ENCODE assay signal across 9 mouse cellular contexts in genomic region chr7:121939729-121940128, GRCm38 (mm10). TPM values are rescaled to one million over a fixed set of nuclear protein-coding genes. Genes with fewer than 3 reads are reported as not detected.
A peak's percentile ranks its signal among the peaks of the same experiment; 100 is the strongest.
DNase-seq lines count a peak whose midpoint lies in the region; ATAC-seq lines count a peak whose summit lies in the region.
"Had no signal": no experiment of that assay in that cellular context is flagged by ENCODE, and none has a peak within 500 bp of the region (broad histone marks: within the 10 kb centered on the region; RNA-seq: fewer than 3 reads in every experiment).

No protein-coding gene starts in this region.

- no peaks in the 10 kb centered on the region for H3K9me3 ChIP-seq in embryonic facial prominence, embryonic 14.5 days (ENCODE audit: control insufficient read depth, low read length)
- no peaks in the 10 kb centered on the region for H3K9me3 ChIP-seq in midbrain, embryonic 12.5 days
- H3K9me3 ChIP-seq: limb, embryonic 13.5 days had no signal

- H3K9ac ChIP-seq in embryonic facial prominence, embryonic 14.5 days (ENCODE audit: low read depth, low read length) = no peak overlapping the region
- no peak overlapping the region for H3K9ac ChIP-seq in midbrain, embryonic 12.5 days (replicated peaks)
- H3K9ac ChIP-seq: limb, embryonic 13.5 days had no signal

- H3K36me3 ChIP-seq in embryonic facial prominence, embryonic 14.5 days (ENCODE audit: control insufficient read depth, insufficient read depth, low read length) = peaks cover 27% of the 10 kb centered on the region
- peaks cover 27% of the 10 kb centered on the region for H3K36me3 ChIP-seq in midbrain, embryonic 12.5 days

- H3K4me1 ChIP-seq in embryonic facial prominence, embryonic 14.5 days (ENCODE audit: control insufficient read depth, insufficient read depth, low read length) = peaks cover 12% of the 10 kb centered on the region; the same call in 1 of the 2 replicates
- H3K4me1 ChIP-seq in midbrain, embryonic 12.5 days = 0 out of 2 replicates have a peak, but pooled peaks cover 11% of the 10 kb centered on the region

- H3K27ac ChIP-seq in embryonic facial prominence, embryonic 14.5 days (replicated peaks; ENCODE audit: low read depth, low read length) = no peak overlapping the region
- peak overlapping the region; percentile 36; the same call in 1 of the 2 replicates for H3K27ac ChIP-seq in midbrain, embryonic 12.5 days (replicated peaks)
- H3K27ac ChIP-seq: limb, embryonic 13.5 days had no signal

- no peaks in the 10 kb centered on the region for H3K27me3 ChIP-seq in embryonic facial prominence, embryonic 14.5 days (replicated peaks; ENCODE audit: control insufficient read depth, insufficient read depth, low read length)
- no peaks in the 10 kb centered on the region for H3K27me3 ChIP-seq in midbrain, embryonic 12.5 days
- H3K27me3 ChIP-seq: limb, embryonic 13.5 days had no signal

- peak; percentile 33 for DNase-seq in urinary bladder, postnatal 14 days (ENCODE audit: low spot score)
- DNase-seq in urinary bladder, adult 2 months (ENCODE audit: low spot score) = no peak
- DNase-seq in embryonic facial prominence, embryonic 14.5 days (ENCODE audit: low spot score) = peak; percentile 63
- peak; percentile 90 for DNase-seq in layer of hippocampus, adult 9-11 months
- DNase-seq in testis, postnatal 10 days (ENCODE audit: low spot score) = no peak
- DNase-seq in urinary bladder, postnatal 4 days (ENCODE audit: low spot score in 2 of 2) = no peak
- DNase-seq in heart, adult 9 months (ENCODE audit: low spot score in 2 of 2) = no peak

- no peak overlapping the region for H3K4me3 ChIP-seq in embryonic facial prominence, embryonic 14.5 days (ENCODE audit: low read depth, low read length)
- no peak overlapping the region for H3K4me3 ChIP-seq in midbrain, embryonic 12.5 days
- H3K4me3 ChIP-seq: limb, embryonic 13.5 days had no signal

- no peak overlapping the region for H3K4me2 ChIP-seq in embryonic facial prominence, embryonic 14.5 days (ENCODE audit: low read depth, low read length)
- no peak overlapping the region for H3K4me2 ChIP-seq in midbrain, embryonic 12.5 days (replicated peaks)
- H3K4me2 ChIP-seq: limb, embryonic 13.5 days had no signal

- peak; percentile 48; the same call in 1 of the 2 replicates for ATAC-seq in embryonic facial prominence, embryonic 14.5 days (ENCODE audit: low read depth)
- 0 out of 2 replicates have a peak, but pooled peaks have one; percentile 30 for ATAC-seq in midbrain, embryonic 12.5 days (ENCODE audit: low FRiP score, low read depth)

- 50% methylated on average over 4 of the region's 4 CpGs for WGBS in embryonic facial prominence, embryonic 14.5 days
- WGBS in midbrain, embryonic 12.5 days = 37% methylated on average over 4 of the region's 4 CpGs

RNA-seq across cellular contexts. Expression of gene Cog7, which starts 41.8 kb away (rescaled TPM):
- polyA plus RNA-seq in urinary bladder, adult 2 months (2012; rRNA removed) = 21.8 and 23.7 TPM in 2 replicates
- polyA plus RNA-seq in embryonic facial prominence, embryonic 14.5 days (2014; fragmentation: Nextera tagmentation; extraction: Ambion mirVana) = 11.4 and 14.4 TPM in 2 replicates
- polyA plus RNA-seq in midbrain, embryonic 12.5 days (2016; fragmentation: Nextera tagmentation; extraction: Ambion mirVana) = 20.7 and 21.9 TPM in 2 replicates

Comparison
In these comparisons a context has a peak if more than half of its experiments do, and no peak if none do; other contexts are left out.
1. DNase-seq: peak in urinary bladder, postnatal 14 days (single experiment), embryonic facial prominence, embryonic 14.5 days (single experiment) and layer of hippocampus, adult 9-11 months (single experiment); none in urinary bladder, adult 2 months (single experiment), testis, postnatal 10 days (single experiment), urinary bladder, postnatal 4 days (0 of 2) and heart, adult 9 months (0 of 2).